Mouse (Mus musculus): ENCODE measurements at regions not wholly inside any gene's neighbourhood (a gene's known extent, or its start where the extent isn't known, plus 50 kb on each side); places are given as distances from the start of the nearest gene placed in this dataset.
"Not testable (repeated sequence)": the region's sequence is repeated elsewhere in the genome, so short reads cannot be mapped to it uniquely, and the experiment has no call there.

DNA sequence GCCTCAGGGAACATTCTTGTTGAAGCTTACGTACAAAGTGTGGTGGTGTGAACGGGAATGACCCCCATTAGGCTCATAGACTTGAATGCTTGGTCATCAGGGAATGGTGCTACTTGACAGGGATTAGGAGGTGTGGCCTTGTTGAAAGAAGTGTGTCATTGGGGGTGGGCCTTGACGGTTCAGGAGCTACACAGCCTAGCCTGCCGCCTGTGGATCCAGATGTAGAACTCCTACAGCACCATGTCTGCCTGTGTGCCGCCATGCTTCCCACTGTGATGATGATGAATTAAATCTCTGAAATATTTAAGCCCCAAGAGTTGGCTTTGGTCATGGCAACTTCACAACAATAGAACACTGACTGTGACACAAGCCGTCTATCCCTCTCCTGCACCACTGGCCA is 163.6 kb downstream of the Ankrd50 start:
- no peak for DNase-seq (ENCODE audit: low spot score in 2 of 2)

DNA sequence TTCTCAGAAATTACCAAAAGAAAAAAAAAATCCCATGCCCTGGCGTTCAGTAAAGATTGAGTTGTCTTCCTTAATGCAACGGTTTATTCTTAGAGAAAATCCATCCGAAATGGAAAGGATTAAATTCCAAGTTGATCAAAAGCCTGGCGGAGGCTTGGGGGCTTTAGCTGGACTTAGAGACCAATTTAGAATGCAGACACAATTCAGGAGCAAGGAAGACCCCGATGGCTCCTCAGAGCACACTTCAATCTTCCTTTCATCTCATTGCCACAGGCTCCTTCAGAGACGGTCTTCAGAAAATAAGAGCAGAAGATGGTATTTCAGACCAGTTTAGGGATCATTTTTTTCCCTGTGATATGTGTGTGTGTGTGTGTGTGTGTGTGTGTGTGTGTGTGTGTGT is 171.8 kb downstream of the Ankrd50 start:
- DNase-seq (ENCODE audit: low spot score in 2 of 2), result no peak

DNA sequence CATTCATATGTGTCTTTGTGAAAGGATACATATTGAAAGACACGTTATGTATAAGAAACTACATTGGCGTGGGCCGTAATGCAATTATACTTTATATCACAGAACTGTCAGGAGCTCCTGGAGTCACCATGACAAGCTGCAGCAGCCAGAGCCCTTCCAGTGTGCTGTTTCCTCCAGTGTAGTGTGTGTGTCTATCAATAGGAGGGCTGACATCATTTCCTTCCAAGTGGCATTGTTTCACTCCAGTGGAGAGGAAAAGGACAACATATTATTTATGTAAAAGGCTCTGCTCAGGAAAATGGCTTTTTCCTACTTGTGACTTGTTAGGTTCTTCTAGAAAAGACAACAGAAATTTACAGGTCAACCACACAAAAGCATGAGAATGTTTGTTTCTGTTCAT is 172.5 kb downstream of the Ankrd50 start:
- DNase-seq (ENCODE audit: low spot score in 2 of 2), result no peak

DNA sequence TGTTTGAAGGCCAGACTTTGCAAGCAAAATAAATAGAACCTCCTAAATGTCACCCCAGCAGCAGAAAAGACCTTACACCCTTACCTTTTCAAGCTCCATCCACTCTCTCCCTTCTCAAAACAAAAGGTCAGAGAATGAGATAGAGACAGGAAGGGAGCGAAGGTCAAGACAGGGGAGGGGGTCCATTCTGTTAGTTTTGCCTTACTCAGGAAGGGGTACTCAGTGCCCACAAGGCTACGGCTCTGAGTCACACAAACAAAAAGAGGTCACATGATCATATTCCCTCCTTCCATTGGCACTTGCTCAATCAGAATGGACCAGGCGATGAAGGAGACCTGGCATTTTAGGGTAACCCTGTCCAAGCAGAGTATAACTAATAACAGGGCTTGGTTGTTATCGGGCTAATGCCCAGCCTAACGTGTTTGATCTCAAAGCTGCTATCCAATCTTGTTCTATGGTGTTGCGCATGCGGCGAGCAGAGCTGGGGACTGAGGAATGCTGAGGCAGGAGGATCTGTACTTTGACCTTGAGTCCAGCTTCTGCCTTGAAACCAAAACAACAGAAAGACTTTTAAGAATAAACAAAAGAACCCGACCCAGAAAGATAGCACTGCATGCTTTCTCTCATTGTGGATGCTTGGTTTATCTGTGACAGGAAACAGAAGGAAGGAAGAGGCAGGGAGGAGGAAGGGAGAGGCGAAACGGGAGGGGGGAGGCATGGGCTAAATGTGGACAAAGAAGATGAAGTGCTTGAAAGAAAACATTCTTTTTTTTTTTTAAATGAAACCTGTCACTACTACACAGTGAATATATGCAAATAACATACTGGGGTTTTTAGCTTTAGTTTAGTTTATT is 184.5 kb downstream of the Ankrd50 start:
- DNase-seq (ENCODE audit: low spot score in 2 of 2), result no peak

DNA sequence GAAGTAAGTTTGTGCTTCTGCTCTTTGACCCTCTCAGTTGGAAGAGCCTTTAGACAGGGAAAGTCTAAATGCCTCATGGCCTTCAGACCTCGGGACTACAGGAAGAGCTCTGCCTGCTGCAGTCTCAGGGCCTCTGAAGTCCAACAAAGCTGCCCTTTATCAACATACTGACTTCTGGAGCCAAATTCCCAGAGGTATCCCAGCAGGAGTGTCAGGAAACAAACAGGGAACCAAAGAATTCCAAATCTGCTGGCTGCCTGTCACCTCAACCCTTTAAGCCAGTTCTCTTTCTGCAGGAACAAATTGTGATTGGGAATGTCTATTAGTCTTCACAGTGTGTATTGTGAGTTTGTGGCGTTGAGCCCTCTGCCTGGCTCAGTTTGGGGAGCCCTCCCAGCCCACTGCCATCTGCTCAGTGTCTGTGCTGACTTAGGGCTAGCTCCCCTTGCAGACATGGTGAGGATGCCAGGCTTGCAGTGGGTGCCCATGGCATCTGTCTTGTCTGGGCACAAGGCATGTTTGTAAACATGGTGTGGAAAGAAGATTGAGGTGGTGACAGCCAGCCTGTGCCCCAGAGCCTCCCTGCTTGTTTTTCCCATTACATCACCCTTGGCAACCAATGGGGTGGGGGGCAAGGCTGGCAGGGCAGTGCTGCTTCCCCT is 185.3 kb downstream of the Ankrd50 start:
- DNase-seq (ENCODE audit: low spot score in 2 of 2), result no peak

DNA sequence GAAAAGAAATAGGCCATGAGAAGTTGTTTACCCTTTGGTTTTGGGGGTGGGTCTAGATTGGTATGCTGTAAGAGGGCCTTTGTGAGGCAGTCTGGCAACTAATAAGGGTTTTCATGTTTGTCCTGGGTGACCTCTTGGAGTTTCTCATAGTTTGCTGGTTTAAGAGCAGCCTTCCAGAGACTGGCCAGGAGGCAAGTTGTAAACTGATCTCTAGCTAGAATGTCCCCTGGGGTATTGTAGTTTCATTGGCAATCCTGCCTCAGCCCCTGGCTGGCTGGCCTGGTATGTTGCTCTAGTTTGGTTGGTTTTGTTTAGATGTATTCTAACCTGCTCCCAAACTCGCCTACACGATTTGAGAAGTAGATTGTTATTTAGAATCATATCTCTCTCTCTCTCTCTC is 187.1 kb downstream of the Ankrd50 start:
- DNase-seq (ENCODE audit: low spot score in 2 of 2), result no peak

DNA sequence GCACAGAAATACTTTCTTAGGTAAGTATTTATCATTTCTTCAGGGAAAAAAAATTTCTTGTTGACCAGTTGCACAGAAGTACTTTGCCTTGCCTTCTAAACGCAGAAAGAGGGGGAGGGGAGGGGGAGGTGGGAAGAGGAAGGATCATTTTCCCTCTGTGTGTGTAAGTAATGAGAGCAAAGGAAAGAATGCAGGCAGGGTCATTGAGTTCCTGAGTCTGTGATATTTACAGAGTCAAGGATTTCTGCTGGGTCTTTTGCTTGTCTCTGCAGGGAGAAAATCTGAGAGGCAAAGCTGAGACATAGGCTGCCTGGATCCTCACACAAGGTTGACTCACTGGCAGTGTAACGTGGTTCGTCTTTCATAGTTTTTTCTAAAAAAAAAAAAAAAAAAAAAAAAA is 195.6 kb downstream of the Ankrd50 start:
- no peak for DNase-seq (ENCODE audit: low spot score in 2 of 2)

DNA sequence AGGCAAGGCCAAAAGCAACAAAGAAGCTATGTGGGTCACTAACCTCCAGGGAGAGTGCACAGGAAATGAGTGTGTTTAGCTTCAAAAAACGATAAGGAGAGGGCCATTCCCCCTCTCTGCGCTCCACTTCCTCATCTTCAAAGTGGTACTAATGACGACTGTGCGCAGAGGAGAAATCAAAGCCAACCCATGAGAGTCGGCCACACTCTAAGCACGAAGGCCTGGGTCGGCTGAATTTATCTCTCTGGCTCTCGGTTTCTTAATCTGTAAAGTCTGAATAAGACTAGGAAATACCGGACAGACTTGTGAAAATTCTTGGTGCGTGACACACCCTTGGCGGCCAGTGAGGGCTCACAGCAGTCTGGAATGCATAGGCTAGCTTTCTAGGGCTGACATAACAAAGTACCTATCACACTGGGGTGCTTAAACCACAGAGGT is 200.9 kb downstream of the Ankrd50 start:
- no peak for DNase-seq (ENCODE audit: low spot score in 2 of 2)

DNA sequence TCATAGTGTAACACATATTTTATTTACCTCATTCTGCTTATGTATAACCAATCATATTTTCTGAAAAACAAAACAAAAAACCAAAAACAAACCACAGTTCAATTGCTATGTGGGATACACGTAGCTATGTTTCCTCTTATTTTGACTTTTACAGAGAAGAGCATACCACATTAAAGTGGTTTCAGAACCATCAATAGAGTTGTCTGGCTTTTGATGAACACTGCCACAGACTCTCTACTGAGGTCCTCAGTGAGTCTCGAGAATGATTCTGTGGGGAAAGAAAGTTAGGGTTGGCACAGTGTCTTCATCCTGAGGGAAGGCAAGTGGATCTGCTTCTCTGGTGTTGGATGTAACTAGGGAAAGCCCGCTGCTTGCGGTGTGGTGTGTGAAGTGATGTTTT is 201.8 kb downstream of the Ankrd50 start:
- no peak for DNase-seq (ENCODE audit: low spot score in 2 of 2)

DNA sequence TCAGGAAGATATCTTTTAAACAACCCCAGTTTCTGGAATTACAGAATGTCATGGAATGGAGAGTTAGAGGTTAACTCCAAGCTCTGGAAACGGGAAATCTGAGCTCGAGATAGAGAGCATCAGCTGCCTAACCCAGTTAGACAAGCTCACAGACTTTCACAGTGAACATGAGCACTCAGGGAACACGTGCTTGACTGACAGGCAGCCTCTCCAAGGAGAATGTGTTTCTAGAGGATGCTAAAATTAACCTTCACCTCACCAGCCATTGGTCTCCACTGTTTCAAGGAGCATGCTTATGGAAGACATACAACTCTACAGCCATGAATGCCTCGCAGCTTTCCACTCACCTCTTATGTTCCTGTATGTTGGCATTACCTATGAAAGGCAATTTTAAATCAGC is 203.0 kb downstream of the Ankrd50 start:
- DNase-seq (ENCODE audit: low spot score in 2 of 2), result no peak

DNA sequence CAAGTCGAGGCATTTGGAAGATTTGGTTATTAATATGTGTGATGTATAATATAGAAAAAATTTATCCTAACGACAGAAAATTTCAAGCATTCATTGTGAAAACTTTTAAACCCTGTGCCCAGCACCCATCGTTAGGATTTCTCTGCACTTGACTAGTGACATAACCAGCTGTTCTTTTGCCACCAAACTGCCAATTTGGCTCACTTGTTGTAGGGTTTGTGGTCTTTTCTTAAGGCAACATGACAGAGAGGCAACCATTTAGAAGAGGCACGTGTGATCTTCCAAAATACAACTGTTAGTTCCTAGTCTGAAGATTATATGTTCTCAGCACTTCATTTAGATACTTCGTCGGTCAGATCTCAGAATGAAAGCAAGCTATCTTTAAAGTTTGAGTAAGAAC is 203.8 kb downstream of the Ankrd50 start:
- DNase-seq (ENCODE audit: low spot score in 2 of 2), result no peak

DNA sequence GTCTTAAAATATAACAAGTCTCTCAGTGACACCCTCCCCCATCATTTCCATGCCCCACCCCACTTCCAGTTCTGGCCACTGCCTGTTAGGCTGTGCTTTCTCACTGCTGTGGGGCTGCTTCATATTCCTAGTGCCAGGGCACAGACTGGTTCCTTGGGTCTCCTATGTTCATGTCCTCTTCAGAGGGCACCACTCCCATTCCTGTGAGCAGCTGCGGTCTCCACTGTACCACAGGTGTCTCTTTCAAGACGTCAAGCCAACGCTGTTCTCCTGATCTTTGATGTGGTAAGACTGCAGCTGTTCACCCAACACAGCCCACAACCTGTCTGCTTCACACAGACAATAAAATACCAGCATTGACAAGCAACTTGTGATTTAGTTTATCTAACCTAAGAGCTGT is 204.5 kb downstream of the Ankrd50 start:
- DNase-seq (ENCODE audit: low spot score in 2 of 2), result no peak

DNA sequence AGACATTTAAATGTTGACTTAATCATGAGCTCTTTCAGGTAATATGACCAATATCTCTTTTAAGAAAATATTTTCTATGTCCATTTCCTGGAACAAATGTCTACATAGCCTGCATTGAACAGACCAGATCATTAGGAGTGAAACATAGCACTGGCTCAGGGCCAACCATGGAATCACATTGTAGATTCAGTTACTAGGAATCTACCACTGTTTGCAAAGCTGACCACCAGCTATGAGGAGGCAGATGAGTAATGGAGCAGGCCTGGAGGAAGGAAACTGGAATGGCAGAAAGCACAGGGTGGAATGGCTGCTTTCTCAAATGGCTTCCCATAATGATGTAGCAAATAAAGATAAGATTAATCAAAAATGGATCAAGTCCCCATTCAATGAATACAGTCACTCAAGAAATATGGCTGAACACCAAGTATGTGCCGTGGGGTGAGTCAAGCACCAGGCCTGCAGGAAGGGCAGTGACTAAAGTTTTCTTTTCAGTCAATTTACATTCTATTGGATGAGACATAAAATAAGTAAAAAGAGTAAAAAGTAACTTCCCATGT is 207.6 kb downstream of the Ankrd50 start:
- DNase-seq (ENCODE audit: low spot score in 2 of 2), result no peak

DNA sequence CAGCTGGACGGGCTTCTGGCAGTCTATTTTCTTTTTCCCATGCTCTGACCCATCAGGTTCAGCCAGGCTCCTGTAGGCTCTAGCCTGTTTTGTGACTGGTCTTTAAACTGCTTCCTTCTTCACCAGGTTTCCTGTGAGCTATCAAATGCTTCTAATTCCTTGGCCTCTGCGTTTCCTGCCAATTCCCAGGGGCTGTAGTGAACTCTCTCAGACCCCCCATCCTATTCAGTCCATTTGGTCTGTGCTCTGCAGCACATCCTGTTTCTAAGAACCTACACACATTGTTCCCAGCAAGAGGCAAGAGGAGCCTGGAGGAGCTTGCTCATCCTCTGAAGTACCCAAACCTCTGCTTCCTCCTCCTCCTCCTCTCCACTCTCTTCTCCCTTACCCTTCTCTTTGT is 209.3 kb downstream of the Ankrd50 start:
- no peak for DNase-seq (ENCODE audit: low spot score in 2 of 2)

DNA sequence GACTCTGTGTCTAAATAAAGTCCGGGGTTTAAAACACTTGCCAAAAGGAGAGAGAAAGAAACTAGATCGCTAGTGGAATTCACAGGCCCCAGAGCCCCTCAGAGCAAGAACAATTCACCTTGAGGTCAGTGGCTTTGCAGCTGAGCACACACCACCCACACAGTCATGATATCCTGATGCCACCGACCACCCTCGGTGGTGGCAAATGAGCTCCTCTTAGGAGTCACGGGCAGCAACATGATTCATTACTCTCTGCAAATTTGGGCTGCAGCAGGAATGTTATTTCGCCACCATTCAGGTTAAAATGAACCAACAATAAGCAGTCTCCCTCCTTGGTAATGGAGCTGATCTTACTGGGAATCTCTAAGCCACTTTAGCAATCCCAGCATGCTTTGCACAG is 213.9 kb downstream of the Ankrd50 start:
- no peak for DNase-seq (ENCODE audit: low spot score in 2 of 2)

DNA sequence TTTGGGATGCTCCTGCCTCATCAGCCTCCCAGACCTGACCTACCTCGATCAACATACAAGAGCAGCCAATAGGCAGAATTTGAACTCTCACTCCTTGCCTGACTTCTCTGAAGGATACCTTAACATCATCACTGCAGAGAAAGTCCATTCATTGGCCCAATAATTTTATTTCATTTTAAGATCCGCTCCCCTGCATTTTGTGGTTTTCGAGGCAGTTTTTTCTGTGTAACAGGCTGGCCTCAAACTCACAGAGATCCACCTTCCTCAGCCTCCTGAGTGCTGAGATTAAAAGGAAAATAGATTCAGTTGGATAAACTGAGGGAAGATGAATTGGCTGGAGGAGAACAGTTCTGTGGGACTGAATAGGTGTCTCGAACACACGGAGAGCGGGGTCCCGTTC is 216.4 kb downstream of the Ankrd50 start:
- DNase-seq (ENCODE audit: low spot score in 2 of 2), result no peak

DNA sequence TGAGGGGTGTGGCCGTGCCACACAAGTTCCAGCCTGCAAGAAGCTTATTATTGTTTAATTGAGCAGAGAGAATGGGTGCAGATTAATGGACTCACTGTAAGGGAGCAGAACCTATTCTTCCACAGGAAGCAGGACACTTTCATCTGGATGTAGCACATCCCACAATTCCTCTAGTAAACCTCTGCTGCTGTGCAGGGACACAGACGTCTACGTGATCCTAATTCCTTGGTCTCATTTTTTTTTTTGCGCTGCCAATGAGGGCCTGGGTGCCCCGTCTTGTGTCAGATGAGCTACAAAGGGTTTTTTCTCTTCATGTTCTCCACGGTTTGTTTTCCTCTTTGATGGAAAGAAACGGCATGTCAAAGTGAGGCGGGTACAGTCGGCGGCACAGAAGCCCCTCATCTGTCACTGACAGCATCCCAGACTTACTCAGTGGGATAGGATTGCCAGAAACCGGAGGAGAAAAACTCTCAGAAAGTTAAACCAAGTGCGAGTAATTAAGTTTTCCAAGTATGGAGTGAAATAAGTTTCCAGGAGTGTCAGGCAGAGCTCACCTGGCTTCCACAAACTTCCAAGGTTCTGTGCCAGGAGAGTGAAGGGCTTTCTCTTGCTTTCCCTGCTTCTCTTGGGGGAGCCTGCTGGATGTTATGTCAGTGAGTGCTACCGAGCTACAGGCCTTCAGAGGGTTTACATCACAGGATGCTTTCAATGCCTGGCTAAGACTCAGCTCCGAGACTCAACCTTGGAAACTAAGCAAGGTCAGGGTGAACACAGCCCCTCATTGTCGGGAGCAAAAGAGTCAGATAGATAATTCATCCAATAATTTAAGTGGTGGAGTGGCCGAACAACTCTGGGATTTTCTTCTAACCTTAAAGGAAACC is 221.1 kb downstream of the Ankrd50 start:
- no peak for DNase-seq (ENCODE audit: low spot score in 2 of 2)

DNA sequence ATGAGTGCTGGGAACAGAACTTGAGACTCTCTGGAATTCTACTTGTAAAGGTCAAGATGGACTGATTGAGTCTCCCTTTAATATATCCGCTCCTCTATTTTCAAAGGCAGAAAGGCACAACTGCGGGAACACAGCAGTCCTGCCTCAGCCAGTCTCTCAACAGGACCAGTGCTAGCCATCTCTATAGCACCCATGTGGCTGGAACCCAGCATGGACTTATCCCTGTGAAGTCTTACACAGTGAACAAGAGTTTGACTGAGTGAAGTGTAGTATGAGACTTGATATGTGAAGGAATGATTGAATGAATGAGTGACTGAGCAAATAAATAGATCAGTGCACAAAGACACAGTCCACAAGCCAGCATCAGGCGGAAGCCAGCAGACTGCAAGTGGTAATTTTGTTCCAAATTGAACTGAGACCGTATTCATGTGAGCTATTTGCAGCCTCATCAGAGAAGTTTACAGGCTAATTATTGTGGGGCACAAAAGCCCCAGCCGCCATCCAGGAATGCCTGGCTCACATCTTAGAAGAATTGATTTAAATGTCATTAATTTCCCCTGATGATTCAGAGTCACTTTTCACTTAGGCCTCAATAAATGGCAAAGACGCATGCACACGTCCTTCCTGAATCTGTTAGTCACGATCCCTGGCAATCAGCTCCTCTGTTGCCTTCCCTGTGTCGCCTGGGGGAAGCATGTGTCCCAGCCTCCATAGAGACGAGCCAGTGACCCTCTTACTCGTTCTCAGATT is 223.1 kb downstream of the Ankrd50 start:
- DNase-seq (ENCODE audit: low spot score in 2 of 2), result peak in 1 of 2 experiments; percentile 20

DNA sequence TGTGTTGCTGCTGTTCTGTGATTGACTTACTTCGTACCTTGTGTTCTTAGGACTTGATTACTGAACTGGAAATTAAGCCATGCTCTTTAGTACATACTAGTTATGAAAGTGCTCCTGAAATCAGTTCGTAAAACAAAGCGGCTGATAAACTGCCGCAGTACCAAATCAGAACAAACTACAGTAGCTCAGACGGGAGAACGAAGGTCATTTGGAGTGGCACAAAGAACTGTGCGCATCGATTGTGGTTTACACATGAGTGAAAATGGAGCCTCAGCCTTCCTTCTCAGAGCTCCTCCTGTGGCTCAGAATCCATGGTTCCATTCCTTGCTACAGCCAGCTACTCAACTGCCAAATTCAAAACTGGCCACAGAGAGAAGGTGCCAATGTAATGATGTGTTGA is 225.4 kb downstream of the Ankrd50 start:
- not testable (repeated sequence) for DNase-seq (ENCODE audit: low spot score in 2 of 2)

DNA sequence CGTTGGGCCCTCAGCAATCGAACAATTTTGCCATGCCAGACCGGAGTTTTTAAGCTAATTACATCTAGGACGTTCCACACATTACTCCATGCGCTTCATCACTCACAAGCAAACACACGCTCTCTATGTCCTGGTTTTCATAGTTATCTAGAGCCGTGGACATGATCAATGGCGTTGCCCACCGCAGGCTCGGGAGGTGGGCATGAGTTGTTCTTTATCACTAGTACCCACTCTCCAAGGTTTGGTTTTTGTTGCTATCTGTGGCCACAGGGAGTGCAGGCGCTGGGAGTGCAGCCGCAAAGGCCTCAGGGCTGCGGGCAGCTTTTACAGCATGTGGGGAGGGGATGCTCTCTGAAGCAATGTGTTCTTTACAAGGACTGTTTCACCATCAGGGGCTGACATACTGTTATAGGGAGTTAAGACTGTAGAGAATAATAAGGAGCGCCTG is 226.8 kb downstream of the Ankrd50 start:
- DNase-seq (ENCODE audit: low spot score in 2 of 2), result no peak
